Mouse (Mus musculus) midbrain, embryonic 13.5 days (tissue): ENCODE data around the gene Ssty2. TPM values are rescaled to one million over a fixed set of nuclear protein-coding genes. Genes with fewer than 3 reads are reported as not detected.
"Not testable (repeated sequence)": the region's sequence is repeated elsewhere in the genome, so short reads cannot be mapped to it uniquely, and the experiment has no call there.

Experiments used
- ATAC-seq: fragments of 200-750 bp; cut with Nextera tagmentation; 2 replicates; pipeline ENCODE4 v1.8.0; 2017; ENCODE audit warnings: mild to moderate bottlenecking, moderate TSS enrichment, moderate library complexity
- H3K27ac ChIP-seq: fragments of 300-500 bp; sonication (generic); 2 replicates; pipeline ENCODE4 v1.5.1; 2015; ENCODE audit warnings: inconsistent platforms, mild to moderate bottlenecking, moderate library complexity
- H3K27me3 ChIP-seq: fragments of 300-500 bp; sonication (generic); 2 replicates; pipeline ENCODE4 v1.6.1; 2015; ENCODE audit warnings: mild to moderate bottlenecking, inconsistent platforms
- H3K36me3 ChIP-seq: fragments of 300-500 bp; sonication (generic); 2 replicates; pipeline ENCODE4 v1.6.1; 2015; ENCODE audit warnings: mild to moderate bottlenecking, inconsistent platforms
- H3K4me1 ChIP-seq: fragments of 300-500 bp; sonication (generic); replicated peaks from 2 replicates; pipeline ENCODE4 v1.6.1; 2015; ENCODE audit warnings: inconsistent platforms
- H3K4me2 ChIP-seq: fragments of 300-500 bp; sonication (generic); replicated peaks from 2 replicates; pipeline ENCODE4 v1.6.1; 2015; ENCODE audit warnings: moderate library complexity, mild to moderate bottlenecking, inconsistent platforms
- H3K4me3 ChIP-seq: fragments of 300-500 bp; sonication (generic); replicated peaks from 2 replicates; pipeline ENCODE4 v1.5.1; 2015; ENCODE audit warnings: mild to moderate bottlenecking, inconsistent platforms
- H3K9ac ChIP-seq: fragments of 300-500 bp; sonication (generic); replicated peaks from 2 replicates; pipeline ENCODE4 v1.6.1; 2015; ENCODE audit warnings: mild to moderate bottlenecking, inconsistent platforms
- H3K9me3 ChIP-seq: fragments of 300-500 bp; sonication (generic); 2 replicates; pipeline ENCODE4 v1.6.1; 2016; ENCODE audit warnings: mild to moderate bottlenecking, inconsistent platforms
- WGBS: fragments of 180-500 bp; shearing (Covaris S2); methylation state at CpG from one replicate; pipeline ENCODE4 v1.1.7; 2015; 5-methylcytosine and 5-hydroxymethylcytosine counted together
- polyA plus RNA-seq: library from polyadenylated mRNA; unstranded; fragments of >200 nt; fragmentation: Nextera tagmentation; extraction: Ambion mirVana; gene quantifications from 2 replicates; pipeline ENCODE4 v1.2.1, GENCODE M21; 2015

Ssty2 gene
- polyA plus RNA-seq, result not detected in 2 replicates

- not testable (repeated sequence) for H3K9ac ChIP-seq, H3K27me3 ChIP-seq, H3K27ac ChIP-seq, H3K36me3 ChIP-seq, ATAC-seq, H3K4me1 ChIP-seq, H3K4me2 ChIP-seq, H3K9me3 ChIP-seq, H3K4me3 ChIP-seq
- WGBS, result no CpG with 5 or more reads among the region's 4 CpGs
Measured at GRCm38 (mm10) chrY:67047972-67048371, at the start of gene Ssty2. Ssty2 (minus strand) TSS chrY:67048072.
